Mouse (Mus musculus) neutrophil, adult 5-6 weeks (primary cell): ENCODE data around the gene Padi3. TPM values are rescaled to one million over a fixed set of nuclear protein-coding genes. Genes with fewer than 3 reads are reported as not detected.

ENCODE experiments used
- ATAC-seq: fragments of 151-379, 151-347 bp; 2 replicates; pipeline ENCODE4 v1.8.0; 2017; ENCODE audit warnings: mild to moderate bottlenecking, moderate TSS enrichment; ENCODE audit not compliant: insufficient number of reproducible peaks, poor library complexity, low FRiP score, severe bottlenecking; ENCODE audit errors: extremely low read depth
- total RNA-seq: library from RNA; stranded (forward); fragments of 200-1000 nt; gene quantifications from 2 replicates; pipeline ENCODE4 v1.2.3, GENCODE M21; 2017

The Padi3 gene
- total RNA-seq, 1 experiment from 2014 or later, result not detected

DNA sequence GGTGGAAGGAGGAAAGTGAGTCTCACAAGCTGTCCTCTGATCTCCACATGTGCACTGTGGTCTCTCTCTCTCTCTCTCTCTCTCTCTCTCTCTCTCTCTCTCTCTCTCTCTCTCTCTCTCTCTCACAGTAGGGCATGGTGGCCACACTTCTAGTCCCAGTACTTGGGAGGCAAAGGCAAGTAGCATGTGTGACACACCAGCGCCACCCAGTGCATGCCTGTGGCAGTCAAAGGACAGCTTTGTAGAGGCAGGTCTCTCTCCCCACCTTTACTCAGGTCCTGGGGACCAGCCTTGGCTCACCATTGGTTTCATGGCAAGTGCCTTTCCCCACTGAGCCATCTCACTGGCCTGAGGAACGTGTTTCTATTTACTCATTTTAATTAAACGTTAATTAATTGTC, 65.8 kb downstream of the Padi3 start:
- ATAC-seq, result no peak

DNA sequence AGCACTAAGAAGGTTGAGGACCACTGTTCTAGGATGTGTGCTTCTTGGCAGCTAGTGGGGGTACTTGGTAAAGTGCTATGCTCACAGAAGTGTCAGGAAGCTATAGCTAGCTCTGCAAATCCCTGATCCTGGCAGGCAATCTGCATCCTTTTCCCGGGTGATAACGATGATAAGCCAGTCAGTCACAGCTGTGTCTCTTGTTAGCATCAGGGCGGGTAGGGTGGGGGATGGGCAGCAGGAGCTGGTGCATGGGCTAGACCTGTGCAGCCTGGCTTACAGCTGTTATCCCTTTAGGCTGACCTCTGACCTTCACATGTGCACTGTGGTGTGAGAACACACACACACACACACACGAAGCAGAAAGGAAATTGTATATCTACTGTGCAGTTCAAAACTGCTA, 67.4 kb downstream of the Padi3 start:
- no peak for ATAC-seq

DNA sequence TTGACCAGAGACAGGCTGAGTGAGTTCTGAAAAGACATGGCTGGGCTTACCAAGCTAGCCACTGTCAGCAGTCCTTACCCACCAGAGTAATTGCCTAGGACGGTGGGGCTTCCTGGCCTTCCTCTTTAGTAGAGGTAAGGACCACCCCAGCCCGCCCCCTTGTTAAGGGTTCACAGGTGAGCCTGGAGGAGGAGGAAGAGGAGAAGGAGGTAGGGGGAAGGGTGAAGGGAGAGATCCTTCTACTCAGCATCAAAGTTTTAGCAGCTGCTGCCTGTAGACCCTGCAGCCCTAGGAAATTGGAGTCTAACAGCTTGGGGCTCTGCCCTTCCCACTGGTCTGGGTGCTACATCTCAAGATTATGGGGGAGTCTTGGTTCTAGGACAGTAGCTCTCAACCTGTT, 67.9 kb downstream of the Padi3 start, which contains the start of gene Padi6:
Gene Padi6 (minus strand): TSS at position 101 of the 400 bp plus-strand sequence.
- no peak for ATAC-seq

DNA sequence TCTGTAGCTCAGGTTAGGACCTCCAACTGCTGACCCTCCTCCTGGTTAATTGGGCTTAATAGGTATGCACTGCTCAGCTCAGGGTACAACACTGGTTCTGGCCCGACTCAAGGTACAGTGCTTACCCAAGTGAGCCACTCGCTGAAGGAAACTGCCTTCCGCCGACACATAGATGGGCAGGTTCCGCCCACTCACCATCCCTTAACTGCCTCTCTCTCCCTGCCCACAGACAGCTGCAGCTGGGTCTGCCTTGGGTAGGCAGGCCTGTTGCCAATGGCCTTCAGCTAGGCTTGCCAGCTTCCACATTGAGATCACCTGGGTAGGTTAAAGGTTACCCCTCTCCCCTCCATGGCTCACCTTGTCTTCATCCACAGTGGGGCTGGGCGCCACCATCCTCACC, 69.0 kb downstream of the Padi3 start:
- ATAC-seq, result no peak

DNA sequence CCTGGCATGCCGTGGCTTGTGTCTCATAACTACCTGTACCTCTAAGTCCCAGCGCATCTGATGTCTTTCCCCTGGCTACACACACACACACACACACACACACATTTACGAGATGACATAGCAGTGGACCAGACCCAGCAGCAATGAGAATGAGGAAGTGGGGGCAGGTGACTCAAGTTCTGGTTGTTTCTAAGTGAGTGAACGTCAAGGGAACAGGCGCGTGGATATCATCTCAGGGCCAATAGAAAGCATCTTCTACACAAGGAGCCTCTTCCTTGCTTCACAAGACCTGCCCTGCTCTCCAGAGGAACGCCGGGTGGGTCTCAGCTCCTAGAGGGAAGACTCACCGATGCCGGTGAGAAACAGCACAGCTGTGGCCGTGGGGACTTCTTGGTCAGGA, 69.8 kb downstream of the Padi3 start:
- peak; percentile 73 for ATAC-seq

Other genes with a start within 250 kb of the Padi3 start
- gene Arhgef10l, start 144.6 kb downstream of the Padi3 start, total RNA-seq, result 3.7 and 4.2 TPM in 2 replicates
- 59.2 and 63.5 TPM in 2 replicates for gene Rcc2, start 110.1 kb downstream of the Padi3 start, total RNA-seq
- gene Padi6, start 68.0 kb downstream of the Padi3 start, total RNA-seq, result 0.12 TPM in 1 of 2 replicates, not detected in the other
- gene Padi4, start 36.4 kb downstream of the Padi3 start, total RNA-seq, result 148 and 162 TPM in 2 replicates
- gene Padi1, start 35.1 kb upstream of the Padi3 start, total RNA-seq, result 0.49 and 0.81 TPM in 2 replicates
- gene Padi2, start 95.7 kb upstream of the Padi3 start, total RNA-seq, result 8.4 and 9.3 TPM in 2 replicates
- gene Sdhb, start 150.6 kb upstream of the Padi3 start, total RNA-seq, result 71.8 and 72.5 TPM in 2 replicates
- 47.8 TPM in 2 replicates for gene Atp13a2, start 176.2 kb upstream of the Padi3 start, total RNA-seq
- gene Mfap2, start 199.8 kb upstream of the Padi3 start, total RNA-seq, result not detected in 2 replicates
- gene Crocc, start 249.9 kb upstream of the Padi3 start, total RNA-seq, result 6.5 and 6.8 TPM in 2 replicates